Mouse (Mus musculus): Measurements from ENCODE around the gene Smok3b.

GRCm38 (mm10) chr5:137986351-137986750, 34.9 kb upstream of the Smok3b start:
- TF ChIP-seq CTCF (IDR thresholded peaks at IDR 0.05; ENCODE audit: low read depth) (no peak), EP300 (IDR thresholded peaks at IDR 0.05; ENCODE audit: low read depth) (no peak)
